Mouse (Mus musculus) liver, postnatal 0 days (tissue): ENCODE data around the gene Zfp811. TPM values are rescaled to one million over a fixed set of nuclear protein-coding genes. Genes with fewer than 3 reads are reported as not detected.

ENCODE experiments used
- ATAC-seq: fragments of 200-750 bp; cut with Nextera tagmentation; 2 replicates; pipeline ENCODE4 v1.8.0; 2017; ENCODE audit warnings: mild to moderate bottlenecking, moderate library complexity
- DNase-seq: peaks from one replicate; pipeline ENCODE4 v3.0.0-alpha.2; 2016
- H3K27ac ChIP-seq: fragments of 300-500 bp; sonication (generic); 2 replicates; pipeline ENCODE4 v1.5.1; 2014; ENCODE audit warnings: antibody characterized with exemption, moderate library complexity, mild to moderate bottlenecking, low read depth
- H3K27me3 ChIP-seq: fragments of 300-500 bp; sonication (generic); 2 replicates; pipeline ENCODE4 v1.6.1; 2014; ENCODE audit warnings: low read length, control low read depth, mixed read lengths; ENCODE audit not compliant: insufficient read depth
- H3K36me3 ChIP-seq: fragments of 300-500 bp; sonication (generic); replicated peaks from 2 replicates; pipeline ENCODE4 v1.6.1; 2014; ENCODE audit warnings: mild to moderate bottlenecking, control low read depth, low read length, moderate library complexity, mixed read lengths; ENCODE audit not compliant: insufficient read depth
- H3K4me1 ChIP-seq: fragments of 300-500 bp; sonication (generic); 2 replicates; pipeline ENCODE4 v1.6.1; 2014; ENCODE audit warnings: antibody characterized with exemption, mild to moderate bottlenecking, control low read depth; ENCODE audit not compliant: insufficient read depth
- H3K4me2 ChIP-seq: fragments of 300-500 bp; sonication (generic); 2 replicates; pipeline ENCODE4 v1.6.1; 2014; ENCODE audit warnings: low read depth, mild to moderate bottlenecking, low read length, moderate library complexity, mixed read lengths
- H3K4me3 ChIP-seq: fragments of 300-500 bp; sonication (generic); 2 replicates; pipeline ENCODE4 v1.5.1; 2014; ENCODE audit warnings: low read depth, low read length
- H3K9ac ChIP-seq: fragments of 300-500 bp; sonication (generic); replicated peaks from 2 replicates; pipeline ENCODE4 v1.6.1; 2014; ENCODE audit warnings: mild to moderate bottlenecking, moderate library complexity
- H3K9me3 ChIP-seq: fragments of 300-500 bp; sonication (generic); 2 replicates; pipeline ENCODE4 v1.6.1; 2016; ENCODE audit warnings: mild to moderate bottlenecking, control low read depth, low read length, mixed read lengths
- CTCF ChIP-seq: sonication (generic); IDR thresholded peaks from 2 replicates; pipeline ENCODE4 v1.5.1; 2016; ENCODE audit warnings: antibody characterized with exemption, low read depth
- EP300 ChIP-seq: IDR thresholded peaks from 2 replicates; pipeline ENCODE4 v1.6.1; 2016; ENCODE audit warnings: antibody characterized with exemption, low read depth, mild to moderate bottlenecking
- WGBS: fragments of 180-500 bp; shearing (Covaris S2); extraction: QIAGEN DNeasy Blood & Tissue Kit; methylation state at CpG from one replicate; pipeline ENCODE4 v1.1.7; 2014; ENCODE audit not compliant: insufficient replicate concordance; 5-methylcytosine and 5-hydroxymethylcytosine counted together
- polyA plus RNA-seq: library from polyadenylated mRNA; unstranded; fragments of >200 nt; fragmentation: Nextera tagmentation; extraction: Ambion mirVana; gene quantifications from 2 replicates; pipeline ENCODE4 v1.2.1, GENCODE M21; 2015

Gene Zfp811
- polyA plus RNA-seq, 1 experiment from 2014 or later: 0.02 TPM

- Histone ChIP-seq H3K4me1 (no peaks in the 10 kb centered on the region), H3K9ac (no peak overlapping the region), H3K4me2 (no peak overlapping the region), H3K36me3 (peaks cover 77% of the 10 kb centered on the region), H3K9me3 (no peaks in the 10 kb centered on the region), H3K27ac (no peak overlapping the region), H3K27me3 (no peaks in the 10 kb centered on the region), H3K4me3 (no peak overlapping the region)
- TF ChIP-seq EP300 (no peak), CTCF (peak; percentile 52)
- ATAC-seq (no peak), DNase-seq (no peak)
- WGBS: 62% methylated on average over 1 of the region's 1 CpGs
These were observed 38.5 kb downstream of the Zfp811 start for GRCm38 (mm10) chr17:32771213-32771612.

GRCm38 (mm10) chr17:32766422-32766821, 43.3 kb downstream of the Zfp811 start:
- Histone ChIP-seq H3K27me3 (no peaks in the 10 kb centered on the region), H3K4me2 (no peak overlapping the region), H3K27ac (no peak overlapping the region), H3K4me3 (no peak overlapping the region), H3K4me1 (no peaks in the 10 kb centered on the region), H3K36me3 (peaks cover 45% of the 10 kb centered on the region), H3K9me3 (no peaks in the 10 kb centered on the region), H3K9ac (no peak overlapping the region)
- ATAC-seq: no peak
- DNase-seq: no peak
- TF ChIP-seq CTCF (no peak), EP300 (no peak)
- 93% methylated on average over 2 of the region's 2 CpGs for WGBS

GRCm38 (mm10) chr17:32757331-32757730, 52.4 kb downstream of the Zfp811 start:
- H3K36me3 ChIP-seq: no peaks in the 10 kb centered on the region
- no peaks in the 10 kb centered on the region for H3K27me3 ChIP-seq
- H3K27ac ChIP-seq: no peak overlapping the region
- H3K9me3 ChIP-seq: no peaks in the 10 kb centered on the region
- no peak overlapping the region for H3K9ac ChIP-seq
- no peak overlapping the region for H3K4me3 ChIP-seq
- no peaks in the 10 kb centered on the region for H3K4me1 ChIP-seq
- H3K4me2 ChIP-seq: no peak overlapping the region
- DNase-seq (no peak), ATAC-seq (no peak)
- TF ChIP-seq EP300 (no peak), CTCF (no peak)
- 55% methylated on average over 5 of the region's 5 CpGs for WGBS

- Histone ChIP-seq H3K27me3 (no peaks in the 10 kb centered on the region), H3K9ac (no peak overlapping the region), H3K4me1 (no peaks in the 10 kb centered on the region), H3K9me3 (no peaks in the 10 kb centered on the region), H3K4me2 (no peak overlapping the region), H3K4me3 (no peak overlapping the region), H3K36me3 (no peaks in the 10 kb centered on the region), H3K27ac (no peak overlapping the region)
- no peak for TF ChIP-seq EP300
- peak; percentile 37 for TF ChIP-seq CTCF
- DNase-seq (peak; percentile 23), ATAC-seq (no peak)
- WGBS: 24% methylated on average over 12 of the region's 12 CpGs
These were observed 56.1 kb downstream of the Zfp811 start for GRCm38 (mm10) chr17:32753634-32754033.

- TF ChIP-seq CTCF: no peak
- peak; percentile 71; the same call in 1 of the 2 replicates for TF ChIP-seq EP300
- no peak overlapping the region for H3K4me3 ChIP-seq
- H3K27ac ChIP-seq: no peak overlapping the region
- H3K36me3 ChIP-seq: no peaks in the 10 kb centered on the region
- 45% methylated on average over 6 of the region's 6 CpGs for WGBS
- H3K4me2 ChIP-seq: no peak overlapping the region
- DNase-seq (no peak), ATAC-seq (no peak)
- no peaks in the 10 kb centered on the region for H3K9me3 ChIP-seq
- H3K4me1 ChIP-seq: no peaks in the 10 kb centered on the region
- H3K27me3 ChIP-seq: no peaks in the 10 kb centered on the region
- no peak overlapping the region for H3K9ac ChIP-seq
These were observed 56.8 kb downstream of the Zfp811 start for GRCm38 (mm10) chr17:32752813-32753360.

GRCm38 (mm10) chr17:32750611-32751010, 59.1 kb downstream of the Zfp811 start:
- Histone ChIP-seq H3K4me2 (no peak overlapping the region), H3K9me3 (no peaks in the 10 kb centered on the region), H3K9ac (no peak overlapping the region), H3K27ac (no peak overlapping the region), H3K4me1 (no peaks in the 10 kb centered on the region), H3K27me3 (no peaks in the 10 kb centered on the region), H3K4me3 (no peak overlapping the region), H3K36me3 (no peaks in the 10 kb centered on the region)
- TF ChIP-seq CTCF (no peak), EP300 (no peak)
- ATAC-seq (no peak), DNase-seq (no peak)
- 44% methylated on average over 5 of the region's 5 CpGs for WGBS

Other genes starting within 250 kb of the Zfp811 start
- not detected in 2 replicates for gene Cyp4f37, start 188.6 kb downstream of the Zfp811 start, polyA plus RNA-seq
- not detected in 2 replicates for gene Cyp4f40, start 151.0 kb downstream of the Zfp811 start, polyA plus RNA-seq
- gene Cyp4f15, start 124.3 kb downstream of the Zfp811 start, polyA plus RNA-seq: 33.5 and 37.6 TPM in 2 replicates
- 8.2 and 11.0 TPM in 2 replicates for gene Zfp871, start 21.6 kb downstream of the Zfp811 start, polyA plus RNA-seq
- gene Zfp799, start 20.3 kb upstream of the Zfp811 start, polyA plus RNA-seq: 1.6 and 2.0 TPM in 2 replicates
- gene Zfp870, start 81.7 kb upstream of the Zfp811 start, polyA plus RNA-seq: 1.4 and 1.7 TPM in 2 replicates
- 0.20 and 0.22 TPM in 2 replicates for gene Cyp4f14, start 107.4 kb upstream of the Zfp811 start, polyA plus RNA-seq
- gene Cyp4f13, start 137.5 kb upstream of the Zfp811 start, polyA plus RNA-seq: 27.1 and 32.3 TPM in 2 replicates
- 3.2 and 3.3 TPM in 2 replicates for gene Zfp472, start 155.9 kb upstream of the Zfp811 start, polyA plus RNA-seq
- 2.1 and 2.7 TPM in 2 replicates for gene Zfp952, start 183.2 kb upstream of the Zfp811 start, polyA plus RNA-seq
- gene Zfp763, start 223.5 kb upstream of the Zfp811 start, polyA plus RNA-seq: 1.4 and 1.5 TPM in 2 replicates